Mouse (Mus musculus): Measurements from ENCODE around the gene Fam83d. TPM values are rescaled to one million over a fixed set of nuclear protein-coding genes. Genes with fewer than 3 reads are reported as not detected.

The Fam83d gene
- polyA plus RNA-seq, 1 experiment from 2014 or later = 11.0 TPM

- Histone ChIP-seq H3K9me3 (no peaks in the 10 kb centered on the region), H3K27ac (no peak overlapping the region), H3K4me1 (replicated peaks) (no peaks in the 10 kb centered on the region), H3K36me3 (peaks cover 3% of the 10 kb centered on the region), H3K4me3 (no peak overlapping the region), H3K9ac (no peak overlapping the region), H3K4me2 (no peak overlapping the region), H3K27me3 (no peaks in the 10 kb centered on the region)
- 79% methylated on average over 2 of the region's 2 CpGs for WGBS
- ATAC-seq (ENCODE audit: low FRiP score) = no peak
Measured at GRCm38 (mm10) chr2:158760231-158760630, 7.7 kb upstream of the Fam83d start.

GRCm38 (mm10) chr2:158762339-158762738, 5.6 kb upstream of the Fam83d start:
- H3K27ac ChIP-seq = no peak overlapping the region
- no peak overlapping the region for H3K4me3 ChIP-seq
- no peaks in the 10 kb centered on the region for H3K9me3 ChIP-seq
- 85% methylated on average over 5 of the region's 5 CpGs for WGBS
- H3K4me1 ChIP-seq (replicated peaks) = peaks cover under 1% of the 10 kb centered on the region; the same call in 1 of the 2 replicates
- no peak overlapping the region for H3K9ac ChIP-seq
- H3K4me2 ChIP-seq = no peak overlapping the region
- H3K27me3 ChIP-seq = no peaks in the 10 kb centered on the region
- no peak for ATAC-seq (ENCODE audit: low FRiP score)
- peaks cover 3% of the 10 kb centered on the region; the same call in 1 of the 2 replicates for H3K36me3 ChIP-seq

- no peaks in the 10 kb centered on the region for H3K9me3 ChIP-seq
- H3K27me3 ChIP-seq = no peaks in the 10 kb centered on the region
- H3K36me3 ChIP-seq = no peaks in the 10 kb centered on the region
- peak overlapping the region; percentile 99 for H3K4me2 ChIP-seq
- under 1% methylated on average over 37 of the region's 37 CpGs for WGBS
- peak; percentile 47 for ATAC-seq (ENCODE audit: low FRiP score)
- H3K9ac ChIP-seq = peak overlapping the region; percentile 71
- H3K4me3 ChIP-seq = peak overlapping the region; percentile 62
- no peak overlapping the region for H3K27ac ChIP-seq
- peaks cover 46% of the 10 kb centered on the region for H3K4me1 ChIP-seq (replicated peaks)
Measured at GRCm38 (mm10) chr2:158768350-158768749, 457 bp downstream of the Fam83d start.

- H3K4me2 ChIP-seq = peak overlapping the region; percentile 99
- H3K9me3 ChIP-seq = no peaks in the 10 kb centered on the region
- H3K4me3 ChIP-seq = peak overlapping the region; percentile 62
- peak overlapping the region; percentile 71 for H3K9ac ChIP-seq
- peaks cover 46% of the 10 kb centered on the region for H3K4me1 ChIP-seq (replicated peaks)
- WGBS = 7% methylated on average over 5 of the region's 5 CpGs
- H3K27me3 ChIP-seq = no peaks in the 10 kb centered on the region
- no peak overlapping the region for H3K27ac ChIP-seq
- ATAC-seq (ENCODE audit: low FRiP score) = no peak
- no peaks in the 10 kb centered on the region for H3K36me3 ChIP-seq
Measured at GRCm38 (mm10) chr2:158768771-158769170, 878 bp downstream of the Fam83d start.

GRCm38 (mm10) chr2:158770126-158770757, 2.3 kb downstream of the Fam83d start:
- peak overlapping the region; percentile 99 for H3K4me2 ChIP-seq
- H3K4me1 ChIP-seq (replicated peaks) = peaks cover 46% of the 10 kb centered on the region
- no peak for ATAC-seq (ENCODE audit: low FRiP score)
- H3K27me3 ChIP-seq = no peaks in the 10 kb centered on the region
- H3K27ac ChIP-seq = no peak overlapping the region
- WGBS = 41% methylated on average over 13 of the region's 13 CpGs
- no peaks in the 10 kb centered on the region for H3K9me3 ChIP-seq
- no peak overlapping the region; the same call in 1 of the 2 replicates for H3K9ac ChIP-seq
- H3K4me3 ChIP-seq = peak overlapping the region; percentile 62; the same call in 1 of the 2 replicates
- H3K36me3 ChIP-seq = no peaks in the 10 kb centered on the region

GRCm38 (mm10) chr2:158771066-158771763, 3.3 kb downstream of the Fam83d start:
- Histone ChIP-seq H3K4me1 (replicated peaks) (peaks cover 46% of the 10 kb centered on the region), H3K4me3 (no peak overlapping the region), H3K36me3 (no peaks in the 10 kb centered on the region), H3K4me2 (no peak overlapping the region), H3K9me3 (no peaks in the 10 kb centered on the region), H3K27ac (no peak overlapping the region), H3K27me3 (no peaks in the 10 kb centered on the region), H3K9ac (no peak overlapping the region)
- 51% methylated on average over 11 of the region's 11 CpGs for WGBS
- no peak for ATAC-seq (ENCODE audit: low FRiP score)

GRCm38 (mm10) chr2:158772808-158773207, 4.9 kb downstream of the Fam83d start:
- Histone ChIP-seq H3K4me1 (replicated peaks) (peaks cover 57% of the 10 kb centered on the region), H3K36me3 (no peaks in the 10 kb centered on the region), H3K9me3 (no peaks in the 10 kb centered on the region), H3K4me2 (no peak overlapping the region), H3K4me3 (no peak overlapping the region), H3K9ac (no peak overlapping the region), H3K27me3 (no peaks in the 10 kb centered on the region), H3K27ac (no peak overlapping the region)
- 88% methylated on average over 13 of the region's 13 CpGs for WGBS
- ATAC-seq (ENCODE audit: low FRiP score) = no peak

- 72% methylated on average over 8 of the region's 8 CpGs for WGBS
- H3K36me3 ChIP-seq = no peaks in the 10 kb centered on the region
- no peak for ATAC-seq (ENCODE audit: low FRiP score)
- no peak overlapping the region for H3K9ac ChIP-seq
- H3K27me3 ChIP-seq = no peaks in the 10 kb centered on the region
- H3K4me1 ChIP-seq (replicated peaks) = peaks cover 42% of the 10 kb centered on the region
- H3K4me3 ChIP-seq = no peak overlapping the region
- H3K27ac ChIP-seq = no peak overlapping the region
- no peaks in the 10 kb centered on the region for H3K9me3 ChIP-seq
- no peak overlapping the region for H3K4me2 ChIP-seq
Measured at GRCm38 (mm10) chr2:158774886-158775285, 7.0 kb downstream of the Fam83d start.

GRCm38 (mm10) chr2:158776716-158777115, 8.8 kb downstream of the Fam83d start:
- Histone ChIP-seq H3K27me3 (no peaks in the 10 kb centered on the region), H3K4me2 (no peak overlapping the region), H3K4me1 (replicated peaks) (peaks cover 24% of the 10 kb centered on the region), H3K9ac (no peak overlapping the region), H3K9me3 (no peaks in the 10 kb centered on the region), H3K27ac (no peak overlapping the region), H3K36me3 (0 out of 2 replicates have a peak, but pooled peaks cover 4% of the 10 kb centered on the region), H3K4me3 (no peak overlapping the region)
- 84% methylated on average over 4 of the region's 4 CpGs for WGBS
- ATAC-seq (ENCODE audit: low FRiP score) = no peak

- Histone ChIP-seq H3K9me3 (no peaks in the 10 kb centered on the region), H3K36me3 (0 out of 2 replicates have a peak, but pooled peaks cover 4% of the 10 kb centered on the region), H3K27ac (no peak overlapping the region), H3K9ac (no peak overlapping the region; the same call in 1 of the 2 replicates), H3K4me2 (no peak overlapping the region), H3K4me3 (no peak overlapping the region), H3K4me1 (replicated peaks) (peaks cover 19% of the 10 kb centered on the region), H3K27me3 (no peaks in the 10 kb centered on the region)
- WGBS = 82% methylated on average over 6 of the region's 6 CpGs
- ATAC-seq (ENCODE audit: low FRiP score) = no peak
Measured at GRCm38 (mm10) chr2:158777490-158777889, 9.6 kb downstream of the Fam83d start.

- H3K27ac ChIP-seq = no peak overlapping the region
- no peaks in the 10 kb centered on the region for H3K27me3 ChIP-seq
- H3K9me3 ChIP-seq = no peaks in the 10 kb centered on the region
- no peak overlapping the region for H3K4me3 ChIP-seq
- 0 out of 2 replicates have a peak, but pooled peaks cover 4% of the 10 kb centered on the region for H3K36me3 ChIP-seq
- peaks cover 19% of the 10 kb centered on the region for H3K4me1 ChIP-seq (replicated peaks)
- no peak overlapping the region for H3K9ac ChIP-seq
- 86% methylated on average over 7 of the region's 7 CpGs for WGBS
- no peak for ATAC-seq (ENCODE audit: low FRiP score)
- H3K4me2 ChIP-seq = no peak overlapping the region
Measured at GRCm38 (mm10) chr2:158778349-158778748, 10.5 kb downstream of the Fam83d start.

GRCm38 (mm10) chr2:158781126-158781525, 13.2 kb downstream of the Fam83d start:
- no peak overlapping the region for H3K4me3 ChIP-seq
- H3K9ac ChIP-seq = no peak overlapping the region
- no peaks in the 10 kb centered on the region for H3K9me3 ChIP-seq
- H3K4me2 ChIP-seq = no peak overlapping the region
- no peaks in the 10 kb centered on the region for H3K27me3 ChIP-seq
- H3K4me1 ChIP-seq (replicated peaks) = peaks cover 19% of the 10 kb centered on the region
- no peak overlapping the region for H3K27ac ChIP-seq
- 96% methylated on average over 7 of the region's 7 CpGs for WGBS
- peaks cover 19% of the 10 kb centered on the region for H3K36me3 ChIP-seq
- no peak for ATAC-seq (ENCODE audit: low FRiP score)

All from hindbrain, embryonic 13.5 days (tissue).